Mouse (Mus musculus) kidney, postnatal 0 days (tissue): ENCODE measurements around the gene Zfp131. TPM values are rescaled to one million over a fixed set of nuclear protein-coding genes. Genes with fewer than 3 reads are reported as not detected.
A peak's percentile ranks its signal among the peaks of the same experiment; 100 is the strongest.

Source experiments
- ATAC-seq: fragments of 200-750 bp; cut with Nextera tagmentation; replicated peaks from 2 replicates; pipeline ENCODE4 v1.8.0; 2017; ENCODE audit warnings: low read depth, moderate number of reproducible peaks, moderate TSS enrichment, moderate library complexity; ENCODE audit not compliant: low FRiP score
- DNase-seq: peaks from one replicate; pipeline ENCODE4 v3.0.0-alpha.2; 2016; ENCODE audit warnings: low spot score
- H3K27ac ChIP-seq: fragments of 300-500 bp; sonication (generic); 2 replicates; pipeline ENCODE4 v1.5.1; 2014; ENCODE audit warnings: mild to moderate bottlenecking
- H3K27me3 ChIP-seq: fragments of 300-500 bp; sonication (generic); 2 replicates; pipeline ENCODE4 v1.6.1; 2014; ENCODE audit warnings: low read length, mixed read lengths; ENCODE audit not compliant: insufficient read depth
- H3K36me3 ChIP-seq: fragments of 300-500 bp; sonication (generic); 2 replicates; pipeline ENCODE4 v1.6.1; 2014; ENCODE audit warnings: low read length, mixed read lengths; ENCODE audit not compliant: insufficient read depth
- H3K4me1 ChIP-seq: fragments of 300-500 bp; sonication (generic); replicated peaks from 2 replicates; pipeline ENCODE4 v1.6.1; 2014; ENCODE audit warnings: antibody characterized with exemption, low read length, mixed read lengths; ENCODE audit not compliant: insufficient read depth
- H3K4me2 ChIP-seq: fragments of 300-500 bp; sonication (generic); 2 replicates; pipeline ENCODE4 v1.6.1; 2014; ENCODE audit warnings: mild to moderate bottlenecking, low read length, moderate library complexity, mixed read lengths
- H3K4me3 ChIP-seq: fragments of 300-500 bp; sonication (generic); replicated peaks from 2 replicates; pipeline ENCODE4 v1.5.1; 2014; ENCODE audit warnings: low read depth, low read length
- H3K9ac ChIP-seq: fragments of 300-500 bp; sonication (generic); 2 replicates; pipeline ENCODE4 v1.6.1; 2014; ENCODE audit warnings: low read depth, low read length
- H3K9me3 ChIP-seq: fragments of 300-500 bp; sonication (generic); replicated peaks from 2 replicates; pipeline ENCODE4 v1.6.1; 2016; ENCODE audit warnings: low read length, inconsistent platforms, mixed read lengths
- CTCF ChIP-seq: IDR thresholded peaks from 2 replicates; pipeline ENCODE4 v1.5.1; 2016; ENCODE audit warnings: antibody characterized with exemption, low read depth, mild to moderate bottlenecking, moderate library complexity
- WGBS: fragments of 180-500 bp; shearing (Covaris S2); extraction: QIAGEN DNeasy Blood & Tissue Kit; methylation state at CpG from one replicate; pipeline ENCODE4 v1.1.7; 2014; 5-methylcytosine and 5-hydroxymethylcytosine counted together
- polyA plus RNA-seq: library from polyadenylated mRNA; unstranded; fragments of >200 nt; fragmentation: Nextera tagmentation; extraction: Ambion mirVana; gene quantifications from 2 replicates; pipeline ENCODE4 v1.2.1, GENCODE M21; 2015

Zfp131 gene
- polyA plus RNA-seq, 1 experiment from 2014 or later, result 29.7 TPM

- ATAC-seq, result no peak
- TF ChIP-seq CTCF, result no peak
- Histone ChIP-seq H3K27ac (peak overlapping the region; percentile 95; the same call in 1 of the 2 replicates), H3K4me3 (peak overlapping the region; percentile 80), H3K4me2 (peak overlapping the region; percentile 90), H3K4me1 (0 out of 2 replicates have a peak, but pooled peaks cover 6% of the 10 kb centered on the region), H3K9ac (no peak overlapping the region; the same call in 1 of the 2 replicates), H3K9me3 (no peaks in the 10 kb centered on the region), H3K36me3 (peaks cover 4% of the 10 kb centered on the region; the same call in 1 of the 2 replicates), H3K27me3 (no peaks in the 10 kb centered on the region)
- WGBS, result 3% methylated on average over 18 of the region's 18 CpGs
- DNase-seq, result peak; percentile 38
Observed at GRCm38 (mm10) chr13:119791580-119792135, 969 bp upstream of the Zfp131 start.

DNA sequence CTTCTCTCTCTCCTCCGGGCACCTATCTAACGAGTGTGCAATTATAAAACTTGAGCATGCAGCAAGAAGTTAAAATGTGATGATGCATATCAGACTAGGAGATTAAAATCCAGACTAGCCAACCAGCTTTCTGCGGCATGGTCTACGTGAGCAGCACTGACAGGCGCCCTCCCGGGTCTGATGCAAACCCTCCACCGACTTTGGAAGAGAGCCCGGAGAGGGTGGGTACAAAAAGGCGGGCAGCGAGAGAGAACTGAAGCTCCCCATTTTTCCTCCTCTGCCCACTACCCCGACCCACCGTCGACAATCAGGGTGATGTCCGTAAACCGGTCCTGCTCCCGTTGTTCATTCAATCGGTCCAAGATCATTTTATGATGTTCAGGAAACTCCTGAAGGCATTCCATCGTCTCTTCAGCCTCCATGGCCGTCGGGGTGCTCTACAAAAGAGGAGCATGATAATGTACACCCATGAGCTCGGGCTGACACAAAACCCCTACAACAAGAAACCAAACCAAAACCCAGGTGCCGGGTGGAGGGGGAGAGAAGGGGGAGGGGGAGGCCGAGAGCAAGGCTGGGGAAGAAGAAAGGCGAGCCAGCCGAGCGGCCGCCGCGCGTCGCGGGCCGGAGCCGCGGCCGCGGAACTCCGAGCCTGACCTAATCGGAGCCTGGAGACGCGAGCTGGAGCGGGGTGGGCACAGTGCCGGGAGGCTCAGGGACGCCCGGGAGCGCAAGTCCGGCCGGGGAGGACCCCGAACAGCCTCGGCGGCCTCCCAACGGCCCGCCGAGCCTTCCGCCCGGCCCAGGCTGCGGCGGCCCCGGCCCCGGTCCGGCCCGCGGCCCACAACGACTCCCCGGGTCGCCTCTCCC, 605 bp downstream of the Zfp131 start:
- Histone ChIP-seq H3K27ac (peak overlapping the region; percentile 95), H3K9me3 (no peaks in the 10 kb centered on the region), H3K27me3 (no peaks in the 10 kb centered on the region), H3K4me3 (peak overlapping the region; percentile 80), H3K4me1 (0 out of 2 replicates have a peak, but pooled peaks cover 6% of the 10 kb centered on the region), H3K9ac (peak overlapping the region; percentile 90), H3K4me2 (peak overlapping the region; percentile 90), H3K36me3 (peaks cover 10% of the 10 kb centered on the region; the same call in 1 of the 2 replicates)
- ATAC-seq (peak; percentile 77), DNase-seq (peak; percentile 73)
- under 1% methylated on average over 42 of the region's 66 CpGs for WGBS
- TF ChIP-seq CTCF, result no peak

DNA sequence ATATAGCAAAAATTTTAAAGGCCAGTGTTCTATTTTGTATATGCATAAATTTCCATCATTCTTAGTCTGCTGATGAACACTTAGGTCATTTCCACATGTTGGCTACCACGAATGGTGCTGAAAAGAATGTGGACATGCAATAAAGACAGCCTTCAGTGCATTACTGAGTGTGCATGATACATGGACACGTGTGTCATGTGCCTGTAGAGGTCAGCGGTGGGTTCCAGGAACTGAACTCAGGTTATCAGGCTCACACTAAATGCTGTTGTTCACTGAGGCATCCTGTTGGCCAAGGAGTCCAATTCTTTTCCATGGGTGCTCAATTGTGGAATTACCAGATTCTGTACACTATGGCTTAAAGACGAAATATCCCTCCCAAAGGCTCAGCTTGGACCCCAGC, 7.1 kb downstream of the Zfp131 start:
- Histone ChIP-seq H3K27ac (no peak overlapping the region), H3K4me2 (no peak overlapping the region), H3K27me3 (no peaks in the 10 kb centered on the region), H3K4me3 (no peak overlapping the region), H3K9me3 (no peaks in the 10 kb centered on the region), H3K9ac (no peak overlapping the region), H3K4me1 (no peaks in the 10 kb centered on the region), H3K36me3 (peaks cover 32% of the 10 kb centered on the region; the same call in 1 of the 2 replicates)
- no peak for TF ChIP-seq CTCF
- WGBS, result 81% methylated on average over 4 of the region's 4 CpGs
- DNase-seq (no peak), ATAC-seq (no peak)

GRCm38 (mm10) chr13:119768541-119768940, 22.1 kb downstream of the Zfp131 start:
- ATAC-seq (no peak), DNase-seq (no peak)
- H3K27me3 ChIP-seq, result no peaks in the 10 kb centered on the region
- no peak overlapping the region for H3K4me2 ChIP-seq
- no peak overlapping the region for H3K27ac ChIP-seq
- no peak for TF ChIP-seq CTCF
- H3K4me1 ChIP-seq, result no peaks in the 10 kb centered on the region
- no peak overlapping the region for H3K9ac ChIP-seq
- H3K4me3 ChIP-seq, result no peak overlapping the region
- no peaks in the 10 kb centered on the region for H3K9me3 ChIP-seq
- WGBS, result 74% methylated on average over 6 of the region's 6 CpGs
- peaks cover 27% of the 10 kb centered on the region for H3K36me3 ChIP-seq

- Histone ChIP-seq H3K36me3 (peaks cover 23% of the 10 kb centered on the region), H3K4me3 (no peak overlapping the region), H3K27me3 (no peaks in the 10 kb centered on the region), H3K4me1 (no peaks in the 10 kb centered on the region), H3K9ac (no peak overlapping the region), H3K9me3 (no peaks in the 10 kb centered on the region), H3K4me2 (no peak overlapping the region), H3K27ac (no peak overlapping the region)
- WGBS, result 92% methylated on average over 7 of the region's 7 CpGs
- ATAC-seq (no peak), DNase-seq (no peak)
- no peak for TF ChIP-seq CTCF
Observed at GRCm38 (mm10) chr13:119766480-119766879, 24.2 kb downstream of the Zfp131 start.

- DNase-seq, result peak; percentile 61
- peaks cover 7% of the 10 kb centered on the region for H3K4me1 ChIP-seq
- H3K4me2 ChIP-seq, result no peak overlapping the region
- H3K27me3 ChIP-seq, result no peaks in the 10 kb centered on the region
- H3K4me3 ChIP-seq, result no peak overlapping the region
- 20% methylated on average over 5 of the region's 5 CpGs for WGBS
- H3K27ac ChIP-seq, result no peak overlapping the region
- H3K9me3 ChIP-seq, result no peaks in the 10 kb centered on the region
- no peaks in the 10 kb centered on the region for H3K36me3 ChIP-seq
- no peak for ATAC-seq
- TF ChIP-seq CTCF, result no peak
- H3K9ac ChIP-seq, result no peak overlapping the region
Observed at GRCm38 (mm10) chr13:119756831-119757230, 33.9 kb downstream of the Zfp131 start.
